Mouse (Mus musculus) urinary bladder, postnatal 10 days (tissue): ENCODE measurements around the gene Ak9.
A peak's percentile ranks its signal among the peaks of the same experiment; 100 is the strongest.

Experiments used
- DNase-seq: peaks from one replicate; pipeline ENCODE4 v3.0.0; 2022; ENCODE audit warnings: low spot score

Ak9 gene

GRCm38 (mm10) chr10:41303639-41304444 lies at the start of gene Ak9:
Ak9 (plus strand) TSS chr10:41303980.
- peak; percentile 38 for DNase-seq

GRCm38 (mm10) chr10:41260243-41261006 lies 43.4 kb upstream of the Ak9 start:
- DNase-seq, result no peak

GRCm38 (mm10) chr10:41261218-41261617 lies 42.6 kb upstream of the Ak9 start:
- DNase-seq, result no peak

GRCm38 (mm10) chr10:41261889-41262288 lies 41.9 kb upstream of the Ak9 start:
- no peak for DNase-seq

- no peak for DNase-seq
Measured at GRCm38 (mm10) chr10:41271860-41272259, 31.9 kb upstream of the Ak9 start.

GRCm38 (mm10) chr10:41274871-41275270 lies 28.9 kb upstream of the Ak9 start:
- DNase-seq, result no peak

- no peak for DNase-seq
Measured at GRCm38 (mm10) chr10:41278808-41279207, 25.0 kb upstream of the Ak9 start.

GRCm38 (mm10) chr10:41280177-41280576 lies 23.6 kb upstream of the Ak9 start:
- no peak for DNase-seq

GRCm38 (mm10) chr10:41280796-41281195 lies 23.0 kb upstream of the Ak9 start:
- DNase-seq, result no peak

GRCm38 (mm10) chr10:41282086-41282485 lies 21.7 kb upstream of the Ak9 start:
- no peak for DNase-seq

- DNase-seq, result no peak
Measured at GRCm38 (mm10) chr10:41287618-41288017, 16.2 kb upstream of the Ak9 start.

GRCm38 (mm10) chr10:41288074-41288473 lies 15.7 kb upstream of the Ak9 start:
- no peak for DNase-seq

- peak; percentile 33 for DNase-seq
Measured at GRCm38 (mm10) chr10:41288771-41289415, 14.9 kb upstream of the Ak9 start.

GRCm38 (mm10) chr10:41291021-41291420 lies 12.8 kb upstream of the Ak9 start:
- no peak for DNase-seq

GRCm38 (mm10) chr10:41293019-41293418 lies 10.8 kb upstream of the Ak9 start:
- DNase-seq, result no peak

- no peak for DNase-seq
Measured at GRCm38 (mm10) chr10:41294734-41295133, 9.0 kb upstream of the Ak9 start.

GRCm38 (mm10) chr10:41295145-41295544 lies 8.6 kb upstream of the Ak9 start:
- DNase-seq, result no peak

- no peak for DNase-seq
Measured at GRCm38 (mm10) chr10:41300161-41300560, 3.6 kb upstream of the Ak9 start.

- peak; percentile 44 for DNase-seq
Measured at GRCm38 (mm10) chr10:41302689-41303431, 920 bp upstream of the Ak9 start, which contains the start of gene Fig4. Fig4 (minus strand) TSS chr10:41303260.

- DNase-seq, result no peak
Measured at GRCm38 (mm10) chr10:41304961-41305455, 1.2 kb downstream of the Ak9 start.

- no peak for DNase-seq
Measured at GRCm38 (mm10) chr10:41308205-41308604, 4.4 kb downstream of the Ak9 start.

GRCm38 (mm10) chr10:41315866-41316265 lies 12.1 kb downstream of the Ak9 start:
- DNase-seq, result no peak
